Mouse (Mus musculus): ENCODE data around the gene Mzf1.

The Mzf1 gene

DNA sequence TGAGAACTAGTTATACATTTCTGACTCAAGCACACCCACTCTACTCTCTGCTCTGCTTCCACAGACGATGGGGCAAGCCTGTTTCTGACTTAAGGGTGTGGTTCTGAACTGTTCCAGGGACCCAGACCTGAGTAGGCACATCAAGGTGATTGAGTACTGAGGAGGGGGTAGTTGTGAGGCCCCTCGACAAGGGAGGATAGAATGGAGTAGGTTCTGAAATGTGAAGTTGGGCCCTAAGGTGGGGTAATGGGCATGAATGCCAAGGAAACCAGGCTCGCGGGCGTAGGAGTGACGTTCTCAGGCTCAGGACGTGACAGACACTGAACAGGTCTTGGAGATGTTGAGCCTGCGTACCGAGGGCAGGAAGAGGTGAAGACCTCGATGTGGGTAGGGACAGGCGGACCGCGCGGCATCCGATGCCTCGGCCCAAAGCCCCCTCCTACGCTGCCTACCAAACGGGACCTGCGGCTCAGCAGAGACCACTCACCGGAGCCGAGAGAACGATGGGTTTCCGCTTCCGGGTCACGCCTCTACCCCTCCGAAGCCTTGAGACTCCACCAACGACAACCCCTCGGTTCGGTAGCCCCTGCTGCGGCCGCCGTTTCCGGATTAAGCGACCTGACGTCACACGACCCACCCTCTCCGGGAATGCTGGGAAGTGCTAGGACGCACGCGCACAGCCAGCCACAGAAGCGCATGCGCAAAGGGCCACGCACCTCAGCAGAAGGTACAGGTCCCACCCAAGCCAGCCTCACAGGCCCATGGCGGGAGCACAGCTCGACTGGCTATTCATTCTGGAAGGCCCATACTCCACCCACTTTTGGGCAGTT lies 20.2 kb downstream of the Mzf1 start, which contains the start of gene Chmp2a:
Gene Chmp2a (minus strand): TSS at position 660 of the 830 bp plus-strand sequence.
- DNase-seq (ENCODE audit: low read depth) = peak; percentile 94

DNA sequence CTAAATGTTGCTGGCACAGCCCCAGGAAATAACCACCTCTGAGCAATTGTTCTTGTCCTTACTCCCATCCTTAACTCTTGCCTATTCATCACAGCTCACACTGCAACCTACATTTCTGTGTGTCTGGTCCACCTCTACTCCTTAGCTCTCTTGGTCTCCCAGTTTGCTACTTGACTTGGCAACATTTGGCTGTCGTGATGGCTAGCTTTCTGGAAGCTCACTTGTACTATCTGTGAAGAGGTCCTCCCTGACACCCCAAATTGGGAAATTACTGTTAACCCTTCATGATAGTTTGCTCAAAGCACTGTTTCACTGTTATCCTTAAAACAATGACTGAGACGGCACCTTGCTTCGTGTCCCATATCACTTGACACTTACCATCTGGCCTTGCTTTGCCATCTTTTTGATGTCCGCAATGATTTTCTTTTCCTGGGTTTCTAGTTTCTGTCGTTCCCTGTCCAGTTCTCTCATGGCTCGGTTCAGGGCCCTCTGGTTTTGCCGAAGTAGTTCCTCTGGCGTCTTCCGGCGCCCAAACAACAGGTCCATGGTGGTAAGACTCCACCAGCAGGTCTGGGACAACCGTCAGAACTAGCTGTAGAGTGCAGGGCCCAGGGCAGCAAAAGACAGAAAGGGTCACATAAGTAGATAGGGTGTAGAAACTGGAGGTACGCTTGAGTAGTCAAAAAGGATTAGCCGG lies 21.0 kb downstream of the Mzf1 start:
- DNase-seq (ENCODE audit: low read depth) = no peak

DNA sequence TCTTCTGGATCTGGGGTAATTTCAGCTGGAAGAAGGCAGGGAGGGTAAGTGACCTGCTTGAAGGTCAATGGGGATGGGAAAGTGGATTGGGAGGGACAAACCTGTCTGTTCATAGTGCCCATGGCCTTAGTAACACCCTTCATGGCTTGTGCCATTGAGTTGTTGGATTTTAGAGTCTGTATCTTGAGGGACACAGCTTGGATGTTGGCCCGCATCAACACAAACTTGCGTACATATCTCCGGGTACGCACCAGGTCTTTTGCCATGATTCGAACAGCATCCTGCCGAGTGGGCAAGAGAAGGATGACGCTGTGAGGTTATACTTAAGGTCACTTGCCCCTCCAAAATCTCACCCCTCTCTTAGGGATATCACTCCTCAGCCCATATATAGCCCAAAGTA lies 22.0 kb downstream of the Mzf1 start:
- no peak for DNase-seq (ENCODE audit: low read depth)

DNA sequence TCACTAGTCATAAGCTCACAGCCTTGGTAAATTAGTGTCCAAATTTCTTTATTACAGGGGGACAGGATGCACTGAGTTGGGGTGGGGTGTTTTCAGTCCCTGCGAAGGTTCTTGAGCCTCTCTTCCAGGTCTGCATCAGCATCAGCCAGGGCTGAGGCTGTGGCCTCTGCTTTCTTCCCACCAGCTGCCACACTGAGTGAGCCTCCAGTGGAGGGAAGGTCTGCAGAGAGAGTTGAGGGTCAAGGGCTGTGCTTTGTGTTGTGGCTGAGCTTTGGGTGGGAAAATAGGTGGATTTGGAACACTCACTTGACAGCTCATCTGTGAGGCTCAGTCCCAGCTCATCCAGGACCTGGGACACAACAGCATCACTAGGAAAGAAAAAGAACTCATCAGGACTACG lies 22.6 kb downstream of the Mzf1 start:
- DNase-seq (ENCODE audit: low read depth) = no peak

DNA sequence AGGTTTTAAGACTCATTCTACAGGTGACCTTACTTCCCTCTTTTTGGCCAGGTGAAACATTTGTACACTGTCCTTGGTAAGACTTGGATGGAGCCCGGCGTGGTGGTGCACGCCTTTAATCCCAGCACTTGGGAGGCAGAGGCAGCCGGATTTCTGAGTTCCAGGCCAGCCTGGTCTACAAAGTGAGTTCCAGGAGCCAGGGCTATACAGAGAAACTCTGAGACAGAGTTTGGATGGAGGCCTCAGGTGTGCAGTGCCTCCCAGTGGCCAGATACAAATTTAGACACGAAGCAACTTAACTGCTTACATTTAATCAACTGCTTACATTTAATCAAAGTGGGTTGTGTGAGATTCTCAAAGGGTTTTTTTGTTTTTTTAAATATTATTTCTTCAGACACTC lies 23.5 kb downstream of the Mzf1 start:
- no peak for DNase-seq (ENCODE audit: low read depth)

DNA sequence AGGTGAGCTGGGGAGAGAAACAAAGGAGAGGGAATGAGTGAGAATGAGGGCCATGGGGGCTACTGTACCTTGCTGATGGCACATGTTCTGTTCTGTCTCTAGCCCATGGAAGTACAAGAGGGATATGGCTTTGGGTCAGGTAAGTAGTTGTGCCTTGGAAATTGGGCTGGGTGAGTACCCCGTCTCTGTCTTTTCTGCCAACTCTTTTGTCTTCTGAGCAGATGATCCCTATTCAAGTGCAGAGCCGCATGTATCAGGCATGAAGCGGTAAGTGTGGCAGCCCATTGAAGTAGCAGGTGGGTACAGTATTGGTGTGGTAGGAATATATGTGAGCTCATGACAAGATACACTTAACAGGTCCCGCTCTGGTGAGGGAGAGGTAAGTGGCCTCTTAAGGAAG lies 25.6 kb downstream of the Mzf1 start:
- DNase-seq (ENCODE audit: low read depth) = no peak

DNA sequence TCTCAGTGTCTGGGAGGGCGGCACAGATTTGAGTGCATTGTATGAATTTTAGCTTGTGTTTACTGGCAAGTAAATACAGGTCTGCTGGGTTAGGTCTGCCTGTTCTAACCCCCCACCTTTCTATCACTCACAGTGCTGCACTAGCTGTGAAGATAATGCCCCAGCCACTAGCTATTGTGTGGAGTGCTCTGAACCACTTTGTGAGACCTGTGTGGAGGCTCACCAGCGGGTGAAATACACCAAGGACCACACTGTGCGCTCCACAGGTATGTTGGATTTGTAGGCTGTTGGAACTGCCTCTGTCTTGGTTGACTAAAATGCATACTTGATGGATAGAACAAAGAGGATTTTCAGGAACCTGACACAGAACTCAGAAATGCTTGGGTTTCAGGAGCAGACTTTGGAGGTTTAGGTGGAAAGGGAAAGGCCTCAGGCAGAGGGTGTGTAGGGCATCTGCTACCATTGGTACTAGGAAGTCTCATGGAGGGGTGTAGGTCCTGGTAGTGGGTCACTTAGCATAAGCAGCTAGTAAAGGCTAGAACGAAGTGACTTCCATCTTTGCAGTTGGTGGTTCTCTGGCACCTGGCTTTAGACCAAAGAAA lies 29.0 kb downstream of the Mzf1 start:
- DNase-seq (ENCODE audit: low read depth) = no peak

DNA sequence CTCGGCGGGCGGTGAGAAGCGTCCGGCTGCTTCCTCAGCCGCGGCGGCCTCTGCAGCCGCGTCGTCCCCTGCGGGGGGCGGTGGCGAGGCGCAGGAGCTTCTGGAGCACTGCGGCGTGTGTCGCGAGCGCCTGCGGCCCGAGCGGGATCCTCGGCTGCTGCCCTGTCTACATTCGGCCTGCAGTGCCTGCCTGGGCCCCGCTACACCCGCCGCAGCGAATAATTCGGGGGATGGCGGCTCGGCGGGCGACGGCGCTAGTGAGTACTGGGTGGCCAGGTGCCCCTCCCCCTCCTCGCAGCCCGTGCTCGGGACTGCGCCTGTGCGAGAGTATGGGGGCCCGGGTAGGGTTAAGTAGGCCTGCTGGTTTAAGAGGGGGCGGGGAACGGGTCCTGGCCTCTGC lies 29.8 kb downstream of the Mzf1 start:
- no peak for DNase-seq (ENCODE audit: low read depth)

DNA sequence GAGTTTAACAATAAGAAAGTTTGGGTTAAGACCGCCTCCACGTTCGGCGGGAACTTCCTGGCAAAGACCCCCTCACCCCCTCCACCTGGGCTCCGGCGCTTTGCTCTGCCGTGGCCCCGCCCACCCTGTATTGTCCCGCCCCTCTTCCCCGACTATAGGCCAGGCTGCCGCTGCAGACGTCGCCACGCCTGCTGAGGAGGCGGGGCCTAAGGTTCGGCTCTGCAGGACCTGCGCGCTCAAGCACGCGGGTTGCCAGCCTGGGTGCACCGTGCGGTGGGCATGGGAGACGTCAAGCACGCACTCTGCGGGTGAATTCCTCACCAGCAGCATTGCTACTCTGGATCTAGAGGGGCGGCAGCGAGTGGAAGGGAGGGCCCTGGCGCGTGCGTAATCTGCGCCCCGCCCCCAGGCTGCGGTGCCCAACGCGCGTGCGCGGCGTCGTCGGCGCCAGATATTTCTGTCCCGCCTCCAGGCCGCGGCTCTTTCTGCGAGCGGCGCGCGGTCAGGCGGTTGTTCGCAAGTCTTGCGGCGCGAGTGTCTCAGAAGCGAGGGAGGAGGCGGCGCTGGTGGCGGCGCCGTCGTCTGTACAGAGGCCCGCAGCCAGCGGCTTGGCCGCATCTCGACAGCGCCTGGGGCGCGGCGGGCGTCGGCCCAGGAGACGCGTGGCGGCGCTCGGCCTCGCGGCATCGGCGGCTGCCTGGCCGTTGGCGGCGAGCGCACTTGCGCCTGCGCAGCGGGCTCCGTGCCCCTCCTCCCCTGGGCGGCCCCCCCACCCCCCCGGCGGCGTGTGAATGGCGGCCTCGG lies 30.4 kb downstream of the Mzf1 start:
- peak; percentile 85 for DNase-seq (ENCODE audit: low read depth)

DNA sequence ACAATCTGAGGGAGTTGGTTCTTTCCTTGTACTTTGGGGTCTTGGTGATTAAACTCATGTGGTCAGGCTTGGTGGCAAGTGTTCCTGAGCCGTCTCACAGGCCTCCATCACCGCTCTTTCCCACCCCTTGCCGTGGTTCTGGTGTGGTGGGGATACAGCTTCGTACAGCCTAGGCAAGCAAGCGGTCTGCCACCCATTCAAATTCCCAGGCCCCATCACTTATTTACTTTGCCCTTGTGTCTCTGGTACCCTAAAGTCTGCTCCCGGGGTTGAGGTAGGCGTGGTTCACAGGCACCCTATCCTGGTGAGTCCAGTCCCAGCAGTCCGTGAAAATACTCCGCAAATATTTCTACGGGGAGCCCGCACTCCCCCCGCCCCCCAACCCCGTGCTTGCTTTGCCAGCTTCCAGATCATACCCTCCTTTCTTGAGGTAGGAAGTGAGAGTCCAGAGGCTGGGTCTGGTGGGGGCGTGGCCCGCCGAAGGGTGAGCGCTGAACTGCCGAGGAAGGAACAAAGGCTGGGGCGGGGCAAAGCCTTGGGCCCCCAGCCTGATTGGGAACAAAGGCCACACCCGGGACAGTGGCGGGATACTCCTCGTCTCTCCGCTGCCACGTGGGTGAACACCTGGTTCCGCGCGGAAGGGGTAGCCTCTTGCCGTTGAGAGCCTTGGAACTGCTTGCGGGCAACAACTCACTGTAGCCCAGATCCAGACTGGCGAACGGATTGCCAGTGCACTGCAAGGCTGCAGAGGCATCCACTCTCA lies 31.6 kb downstream of the Mzf1 start:
- no peak for DNase-seq (ENCODE audit: low read depth)

DNA sequence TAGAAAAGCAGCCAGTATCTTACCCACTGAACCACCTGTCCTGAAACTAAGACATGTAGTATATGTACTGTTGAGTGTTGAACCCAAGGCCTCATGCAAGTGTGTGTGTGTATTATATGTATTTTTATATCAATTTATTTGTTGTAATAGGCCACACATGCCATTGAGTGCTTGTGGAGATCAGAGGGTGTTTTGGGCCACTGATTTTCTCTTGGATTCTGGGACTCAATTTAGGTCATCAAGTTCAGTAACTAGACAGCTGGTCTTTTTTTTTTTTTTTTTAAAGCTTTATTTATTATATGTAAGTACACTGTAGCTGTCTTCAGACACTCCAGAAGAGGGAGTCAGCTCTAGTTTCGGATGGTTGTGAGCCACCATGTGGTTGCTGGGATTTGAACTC lies 39.3 kb downstream of the Mzf1 start:
- no peak for DNase-seq (ENCODE audit: low read depth)

DNA sequence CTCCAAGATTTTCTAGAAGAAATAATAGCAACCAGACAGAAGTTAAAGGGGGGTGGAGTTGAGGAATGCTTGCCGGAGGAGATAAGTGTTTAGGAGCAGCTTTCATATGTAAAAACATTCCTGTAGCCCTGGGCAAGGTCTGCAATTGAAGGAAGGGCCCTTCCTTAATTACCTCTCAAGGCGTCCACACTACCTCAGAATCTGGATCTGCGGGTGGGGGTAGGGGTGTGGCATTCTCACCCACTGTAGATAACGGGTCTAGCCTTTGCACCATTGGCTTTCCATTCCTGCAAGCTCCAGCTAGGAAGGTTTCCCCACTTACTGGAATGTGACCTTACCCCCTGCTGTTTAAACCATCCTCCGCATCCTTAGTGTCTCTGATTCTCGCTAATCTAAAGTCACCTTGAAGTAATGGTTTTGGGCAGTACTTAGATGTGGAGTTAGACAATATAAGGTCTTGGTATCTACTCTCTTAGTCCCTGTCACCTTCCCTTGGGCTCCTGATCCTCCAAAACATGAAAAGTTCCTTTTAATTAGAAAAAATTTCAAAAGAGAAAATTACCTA lies 40.2 kb downstream of the Mzf1 start:
- DNase-seq (ENCODE audit: low read depth) = no peak

DNA sequence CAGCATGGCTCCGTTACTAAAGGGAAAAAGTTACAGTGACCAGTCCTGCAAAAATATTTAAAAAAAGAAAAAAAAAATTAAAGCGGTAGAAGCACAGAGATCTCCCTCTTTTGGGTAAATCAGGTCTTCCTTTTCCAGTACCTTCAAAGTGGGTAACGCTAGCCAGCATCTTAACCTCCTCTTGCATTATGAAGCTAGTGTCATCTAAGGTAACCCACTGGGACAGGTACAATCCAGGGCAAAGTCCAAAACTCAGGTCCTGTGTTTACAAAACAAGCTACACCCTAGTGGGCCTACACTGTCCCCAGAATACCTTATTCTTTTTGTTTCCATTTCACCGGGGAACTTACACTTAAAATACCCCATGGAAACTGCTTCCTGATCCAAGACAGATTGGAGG lies 40.9 kb downstream of the Mzf1 start:
- no peak for DNase-seq (ENCODE audit: low read depth)

DNA sequence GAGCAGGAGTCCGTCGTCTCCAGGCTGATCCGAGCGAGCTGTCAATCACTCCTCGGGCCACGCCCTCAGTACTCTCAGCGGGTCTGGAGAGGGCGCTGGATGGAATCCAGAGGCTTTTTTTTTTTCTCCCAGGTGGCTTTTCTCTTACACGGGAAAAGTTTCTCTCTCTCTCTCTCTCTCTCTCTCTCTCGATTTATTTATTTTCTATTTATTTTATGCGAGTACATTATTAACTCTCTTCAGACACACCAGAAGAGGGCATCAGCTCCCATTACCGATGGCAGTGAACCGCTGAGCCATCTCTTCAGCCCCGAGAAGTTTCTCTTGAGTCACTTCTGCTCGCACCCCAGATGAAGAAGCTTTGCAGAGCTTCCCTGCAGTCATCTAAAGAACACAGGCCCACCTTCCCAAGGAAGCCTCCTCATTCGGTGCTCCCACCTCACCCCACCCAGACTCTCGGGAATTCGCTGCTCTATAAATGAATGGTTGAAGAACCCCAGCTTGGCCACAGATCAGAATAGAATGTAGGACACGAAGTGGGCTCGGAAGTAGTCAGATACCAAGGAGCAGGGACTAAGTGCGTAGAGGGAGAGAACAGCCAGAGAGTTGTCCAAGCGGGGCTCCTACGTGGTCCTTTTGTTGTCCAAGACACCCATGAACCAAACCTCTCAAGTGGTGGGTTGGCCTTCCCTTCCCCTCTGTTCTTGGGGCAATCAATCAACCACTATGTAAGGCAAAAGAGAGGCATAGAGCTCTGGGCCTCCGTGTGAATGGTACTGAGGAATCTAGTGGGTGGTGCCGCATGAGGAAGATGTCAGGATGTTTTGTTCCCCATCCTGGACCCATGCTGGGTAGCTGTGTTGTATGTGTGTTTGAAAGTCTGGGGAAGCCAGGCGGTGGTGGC lies 44.3 kb downstream of the Mzf1 start, which contains the start of gene Zbtb45:
Gene Zbtb45 (minus strand): TSS at position 30 of the 904 bp plus-strand sequence.
- no peak for DNase-seq (ENCODE audit: low read depth)

DNA sequence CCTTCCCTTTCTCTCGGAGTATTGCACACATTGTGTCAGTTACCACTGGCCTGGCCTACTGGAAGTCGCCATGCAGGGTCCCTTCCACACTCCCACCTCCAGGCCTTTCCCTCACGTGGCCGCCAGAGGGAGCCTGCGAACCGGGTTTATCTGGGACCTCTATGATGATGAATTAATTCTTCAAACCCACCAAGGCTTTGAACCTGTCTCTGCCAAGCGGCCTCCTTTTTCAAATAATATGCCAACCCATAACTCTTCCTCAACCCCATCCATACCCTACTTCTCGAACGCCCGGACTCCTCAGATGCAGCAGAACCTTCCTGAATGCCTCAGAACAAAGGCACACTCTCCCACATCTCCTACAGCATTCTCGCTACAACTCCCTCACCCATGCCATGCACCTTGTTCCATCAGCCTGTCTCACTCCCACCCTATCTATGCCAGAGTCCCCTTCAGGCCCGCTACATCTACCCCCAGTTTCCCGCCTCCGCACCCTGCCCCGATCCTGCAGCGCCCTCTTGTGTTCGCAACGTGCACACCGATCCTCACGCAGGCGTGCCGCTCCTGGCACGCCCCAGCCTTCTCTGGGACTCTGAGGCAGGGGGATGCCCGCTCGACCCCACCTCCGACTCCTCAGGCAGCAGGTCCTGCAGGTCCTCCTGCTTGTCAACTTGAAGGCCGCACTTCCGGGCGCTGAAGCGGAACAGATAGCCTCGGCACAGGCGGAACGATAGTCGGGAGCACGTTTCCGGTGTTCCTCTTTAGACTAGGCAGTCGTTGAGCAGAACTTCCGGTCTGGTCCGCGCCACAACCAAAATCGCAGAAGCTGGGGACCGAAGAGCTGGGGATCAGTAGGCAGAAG lies 45.2 kb downstream of the Mzf1 start:
- peak; percentile 90 for DNase-seq (ENCODE audit: low read depth)

DNA sequence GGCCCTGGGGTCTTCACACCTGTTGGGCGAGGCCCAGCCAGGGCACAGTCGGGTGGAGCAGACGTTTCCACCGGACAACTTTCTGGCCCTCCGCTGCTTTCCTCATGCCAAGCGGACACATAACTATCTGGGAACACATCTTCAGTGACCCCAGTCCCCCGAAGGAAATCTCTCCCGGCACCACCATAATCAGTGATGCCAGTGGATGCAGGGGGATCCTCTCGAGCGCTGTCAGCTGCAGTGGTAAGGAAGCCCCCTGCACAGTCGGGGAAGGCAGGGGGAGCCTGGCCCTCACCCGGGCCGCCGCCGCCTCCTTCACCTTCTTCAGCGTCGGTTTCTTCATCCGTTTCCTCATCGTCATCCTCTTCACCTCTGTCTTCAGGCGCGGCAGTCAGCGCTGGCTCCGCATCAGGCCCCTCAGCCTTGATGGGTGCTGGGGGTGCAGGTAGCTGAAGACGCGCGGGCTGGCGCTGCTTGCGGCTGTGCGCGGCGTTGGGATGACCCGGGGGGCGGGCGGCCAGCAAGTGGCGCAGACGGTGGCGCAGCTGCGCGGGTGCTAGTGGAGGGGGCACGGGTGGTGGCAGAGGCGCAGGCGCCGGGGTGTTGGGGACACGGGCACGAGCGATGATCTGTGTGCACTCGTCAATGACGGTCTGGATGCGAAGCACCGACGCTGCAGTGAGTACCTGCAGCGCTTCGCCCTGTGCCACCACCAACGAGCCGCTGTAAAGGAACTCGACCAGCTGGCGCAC lies 47.0 kb downstream of the Mzf1 start:
- no peak for DNase-seq (ENCODE audit: low read depth)

DNA sequence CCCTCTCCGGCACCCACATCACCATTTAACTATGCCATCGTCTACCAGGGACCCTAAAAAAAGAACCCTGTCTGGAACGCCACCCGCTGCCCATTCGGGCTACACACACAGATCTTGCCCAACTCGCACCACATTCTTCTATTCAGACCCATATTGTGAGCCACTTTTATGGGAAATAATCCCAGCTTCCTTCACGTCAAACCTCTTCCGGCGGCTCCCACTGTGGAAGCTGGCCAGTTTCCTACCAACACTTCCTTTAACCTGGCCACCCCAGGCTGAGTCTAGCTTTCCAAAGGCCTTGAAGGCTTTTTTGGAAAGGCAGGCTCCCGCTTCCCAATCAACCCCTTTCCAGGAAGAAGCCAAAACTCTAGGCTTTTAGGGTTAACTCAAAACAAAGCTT lies 48.0 kb downstream of the Mzf1 start:
- no peak for DNase-seq (ENCODE audit: low read depth)

DNA sequence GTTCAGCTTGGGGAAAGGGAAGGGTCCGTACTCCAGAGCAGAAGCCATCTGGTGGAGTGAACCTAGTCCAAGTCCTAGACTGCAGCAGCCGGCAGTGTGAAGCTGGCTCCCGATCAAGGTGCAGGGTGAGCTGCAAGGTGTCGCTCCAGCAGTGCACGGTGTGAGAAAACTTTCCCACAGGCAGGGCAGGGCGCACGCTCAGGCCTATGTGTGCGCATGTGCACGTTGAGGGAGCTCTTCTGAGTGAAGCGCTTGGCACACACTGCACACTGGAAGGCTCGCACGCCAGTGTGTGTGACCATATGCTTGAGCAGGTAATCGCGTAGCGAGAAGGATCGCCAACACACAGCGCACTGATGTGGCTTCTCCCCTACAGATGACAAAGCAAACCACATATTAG lies 48.6 kb downstream of the Mzf1 start:
- DNase-seq (ENCODE audit: low read depth) = no peak
